Mouse (Mus musculus) granulocyte monocyte progenitor cell, adult 5-6 weeks (primary cell): Measurements from ENCODE around the gene Matn3. TPM values are rescaled to one million over a fixed set of nuclear protein-coding genes. Genes with fewer than 3 reads are reported as not detected.

Experiments
- ATAC-seq: replicated peaks from 2 replicates; pipeline ENCODE4 v1.8.0; 2016; ENCODE audit warnings: mild to moderate bottlenecking, moderate TSS enrichment, inconsistent platforms; ENCODE audit not compliant: poor library complexity, severe bottlenecking
- total RNA-seq, 2 experiments: library from RNA; stranded (forward) in 1 of 2; stranded (reverse) in 1 of 2; fragments of 200-712, 200-1000 nt in 1 of 2; fragments of >200 nt in 1 of 2; fragmentation: Nextera tagmentation in 1 of 2; gene quantifications; 2 replicates each; pipeline ENCODE4 v1.2.3; 2014 to 2017

Matn3 gene
- total RNA-seq, 2 experiments from 2014 or later, result not detected

GRCm38 (mm10) chr12:9016376-9016775 lies 68.6 kb downstream of the Matn3 start:
- ATAC-seq, result no peak

- no peak for ATAC-seq
Measured at GRCm38 (mm10) chr12:9020431-9020830, 72.7 kb downstream of the Matn3 start.

- no peak for ATAC-seq
Measured at GRCm38 (mm10) chr12:9020986-9021385, 73.3 kb downstream of the Matn3 start.

Other genes with a start within 250 kb of the Matn3 start
- gene Sdc1, start 176.6 kb upstream of the Matn3 start, total RNA-seq (2014; fragmentation: Nextera tagmentation), result 0.36 and 0.45 TPM in 2 replicates
- 0.69 and 1.2 TPM in 2 replicates for gene Sdc1, start 176.6 kb upstream of the Matn3 start, total RNA-seq (2017)
- 58.5 and 63.6 TPM in 2 replicates for gene Laptm4a, start 26.3 kb upstream of the Matn3 start, total RNA-seq (2014; fragmentation: Nextera tagmentation)
- gene Laptm4a, start 26.3 kb upstream of the Matn3 start, total RNA-seq (2017), result 99.7 and 113 TPM in 2 replicates
- gene Wdr35, start 26.0 kb downstream of the Matn3 start, total RNA-seq (2014; fragmentation: Nextera tagmentation), result 0.09 and 1.2 TPM in 2 replicates
- gene Wdr35, start 26.0 kb downstream of the Matn3 start, total RNA-seq (2017), result 0.57 and 1.0 TPM in 2 replicates
- 35.6 and 51.0 TPM in 2 replicates for gene Ttc32, start 82.1 kb downstream of the Matn3 start, total RNA-seq (2014; fragmentation: Nextera tagmentation)
- gene Ttc32, start 82.1 kb downstream of the Matn3 start, total RNA-seq (2017), result 26.2 and 29.0 TPM in 2 replicates